Mouse (Mus musculus): ENCODE results near the gene Nxpe4. TPM values are rescaled to one million over a fixed set of nuclear protein-coding genes. Genes with fewer than 3 reads are reported as not detected.

Nxpe4 gene
- polyA plus RNA-seq, 1 experiment from 2014 or later, result 4.7 TPM

DNA sequence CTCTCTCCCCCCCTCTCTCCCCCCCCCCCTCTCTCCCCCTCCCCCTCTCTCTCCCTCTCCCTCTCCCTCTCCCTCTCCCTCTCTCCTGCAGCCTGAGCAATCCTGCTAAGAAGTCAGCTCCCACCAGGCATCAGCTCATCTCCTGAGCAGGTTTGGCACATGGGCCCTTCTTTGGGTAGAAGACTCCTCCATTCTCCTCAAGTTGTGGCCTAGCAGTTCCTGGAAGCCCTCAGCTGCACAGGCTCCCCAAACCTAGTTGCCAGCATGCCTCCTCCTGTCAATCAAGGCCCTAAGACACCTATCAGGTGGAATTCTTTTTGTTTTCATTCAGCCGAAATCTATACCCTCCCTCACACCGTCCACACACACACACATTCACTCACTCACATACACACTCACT, 259.7 kb downstream of the Nxpe4 start:
- ATAC-seq (replicated peaks; ENCODE audit: extremely low read depth, insufficient read depth, low FRiP score), result no peak
- no peak overlapping the region for H3K27ac ChIP-seq (ENCODE audit: low read length)
- no peaks in the 10 kb centered on the region for H3K4me1 ChIP-seq (ENCODE audit: control insufficient read depth, insufficient read depth, low read length)
- H3K27me3 ChIP-seq (ENCODE audit: control insufficient read depth, insufficient read depth, low read length), result no peaks in the 10 kb centered on the region
- H3K9ac ChIP-seq (ENCODE audit: low read length), result no peak overlapping the region
- no peaks in the 10 kb centered on the region for H3K9me3 ChIP-seq (replicated peaks; ENCODE audit: control insufficient read depth, low read length)
- no peak overlapping the region for H3K4me2 ChIP-seq (ENCODE audit: low read depth, low read length)
- 73% methylated on average over 2 of the region's 2 CpGs for WGBS
- H3K4me3 ChIP-seq (ENCODE audit: low read length), result no peak overlapping the region
- H3K36me3 ChIP-seq (ENCODE audit: control insufficient read depth, insufficient read depth), result no peaks in the 10 kb centered on the region

- H3K36me3 ChIP-seq (ENCODE audit: control insufficient read depth, insufficient read depth), result no peaks in the 10 kb centered on the region
- 75% methylated on average over 8 of the region's 8 CpGs for WGBS
- H3K9ac ChIP-seq (ENCODE audit: low read length), result no peak overlapping the region
- H3K4me3 ChIP-seq (ENCODE audit: low read length), result no peak overlapping the region
- no peaks in the 10 kb centered on the region for H3K4me1 ChIP-seq (ENCODE audit: control insufficient read depth, insufficient read depth, low read length)
- no peak for ATAC-seq (replicated peaks; ENCODE audit: extremely low read depth, insufficient read depth, low FRiP score)
- H3K27me3 ChIP-seq (ENCODE audit: control insufficient read depth, insufficient read depth, low read length), result no peaks in the 10 kb centered on the region
- no peak overlapping the region for H3K4me2 ChIP-seq (ENCODE audit: low read depth, low read length)
- H3K9me3 ChIP-seq (replicated peaks; ENCODE audit: control insufficient read depth, low read length), result no peaks in the 10 kb centered on the region
- no peak overlapping the region for H3K27ac ChIP-seq (ENCODE audit: low read length)
Observed at GRCm38 (mm10) chr9:48422382-48422781, 260.6 kb downstream of the Nxpe4 start.

DNA sequence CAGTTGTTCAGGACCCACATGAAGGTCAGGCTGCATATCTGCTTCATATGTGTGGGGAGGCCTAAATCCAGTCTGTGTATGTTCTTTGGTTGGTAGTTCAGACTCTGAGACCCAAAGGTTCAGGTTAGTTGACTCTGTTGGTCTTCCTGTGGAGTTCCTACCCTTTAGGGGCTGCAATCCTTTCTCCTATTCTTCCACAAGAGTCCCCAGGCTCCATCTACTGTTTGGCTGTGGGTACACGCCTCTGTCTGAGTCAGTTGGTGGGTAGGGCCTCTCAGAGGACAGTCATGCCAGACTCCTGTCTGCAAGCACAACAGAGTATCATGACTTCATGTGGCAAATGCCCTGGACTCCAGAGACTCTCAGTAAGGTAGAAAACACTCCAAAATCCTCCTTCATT, 261.4 kb downstream of the Nxpe4 start:
- Histone ChIP-seq H3K27ac (ENCODE audit: low read length) (no peak overlapping the region), H3K9ac (ENCODE audit: low read length) (no peak overlapping the region), H3K9me3 (replicated peaks; ENCODE audit: control insufficient read depth, low read length) (no peaks in the 10 kb centered on the region), H3K4me2 (ENCODE audit: low read depth, low read length) (no peak overlapping the region), H3K4me3 (ENCODE audit: low read length) (no peak overlapping the region), H3K36me3 (ENCODE audit: control insufficient read depth, insufficient read depth) (no peaks in the 10 kb centered on the region), H3K4me1 (ENCODE audit: control insufficient read depth, insufficient read depth, low read length) (no peaks in the 10 kb centered on the region), H3K27me3 (ENCODE audit: control insufficient read depth, insufficient read depth, low read length) (no peaks in the 10 kb centered on the region)
- ATAC-seq (replicated peaks; ENCODE audit: extremely low read depth, insufficient read depth, low FRiP score), result no peak
- 33% methylated on average over 1 of the region's 1 CpGs for WGBS

- Histone ChIP-seq H3K4me2 (ENCODE audit: low read depth, low read length) (no peak overlapping the region), H3K4me1 (ENCODE audit: control insufficient read depth, insufficient read depth, low read length) (no peaks in the 10 kb centered on the region), H3K27me3 (ENCODE audit: control insufficient read depth, insufficient read depth, low read length) (no peaks in the 10 kb centered on the region), H3K4me3 (ENCODE audit: low read length) (no peak overlapping the region), H3K36me3 (ENCODE audit: control insufficient read depth, insufficient read depth) (no peaks in the 10 kb centered on the region), H3K9me3 (replicated peaks; ENCODE audit: control insufficient read depth, low read length) (no peaks in the 10 kb centered on the region), H3K9ac (ENCODE audit: low read length) (no peak overlapping the region), H3K27ac (ENCODE audit: low read length) (no peak overlapping the region)
- WGBS, result 82% methylated on average over 7 of the region's 7 CpGs
- ATAC-seq (replicated peaks; ENCODE audit: extremely low read depth, insufficient read depth, low FRiP score), result no peak
Observed at GRCm38 (mm10) chr9:48427176-48427575, 265.4 kb downstream of the Nxpe4 start.

DNA sequence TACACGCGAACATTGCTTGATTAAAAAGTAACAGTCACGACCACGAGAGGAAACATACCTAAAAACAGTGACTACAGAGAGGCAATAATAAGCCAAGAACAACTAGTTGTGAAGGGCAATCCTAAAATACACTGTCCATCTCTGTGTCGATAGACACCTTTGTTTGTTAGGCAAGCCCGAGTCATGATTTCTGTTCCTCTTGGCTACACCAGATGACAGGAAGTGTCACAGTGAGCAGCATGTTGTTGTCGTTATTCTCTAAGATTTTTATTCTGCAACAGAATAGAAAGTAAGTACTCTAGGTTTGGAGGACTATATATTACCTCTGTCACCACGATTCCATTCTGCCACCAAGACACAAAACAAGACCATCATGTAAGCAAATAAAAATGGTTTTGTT, 270.6 kb downstream of the Nxpe4 start:
- ATAC-seq (replicated peaks; ENCODE audit: extremely low read depth, insufficient read depth, low FRiP score), result no peak
- WGBS, result 73% methylated on average over 8 of the region's 8 CpGs
- H3K36me3 ChIP-seq (ENCODE audit: control insufficient read depth, insufficient read depth), result no peaks in the 10 kb centered on the region

DNA sequence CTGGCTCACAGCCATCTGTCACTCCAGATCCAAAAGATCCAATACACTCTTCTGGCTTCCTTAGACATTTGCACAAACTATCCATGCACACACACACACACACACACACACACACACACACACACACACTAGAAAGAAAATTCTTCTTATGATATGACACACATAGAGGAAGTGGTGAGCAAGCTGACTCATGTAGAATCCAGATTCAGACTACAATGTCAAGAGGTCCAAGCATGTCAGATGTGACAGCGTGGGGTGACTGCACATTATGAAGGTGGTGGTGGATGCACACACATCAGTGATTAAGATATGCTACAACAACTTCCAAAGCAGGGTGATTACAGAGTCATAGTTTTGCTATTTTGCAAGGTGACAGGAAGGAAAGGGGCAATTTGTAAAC, 282.1 kb downstream of the Nxpe4 start:
- Histone ChIP-seq H3K4me3 (ENCODE audit: low read length) (no peak overlapping the region), H3K4me1 (ENCODE audit: control insufficient read depth, insufficient read depth, low read length) (no peaks in the 10 kb centered on the region), H3K4me2 (ENCODE audit: low read depth, low read length) (no peak overlapping the region), H3K9ac (ENCODE audit: low read length) (no peak overlapping the region), H3K27ac (ENCODE audit: low read length) (no peak overlapping the region), H3K27me3 (ENCODE audit: control insufficient read depth, insufficient read depth, low read length) (no peaks in the 10 kb centered on the region), H3K36me3 (ENCODE audit: control insufficient read depth, insufficient read depth) (no peaks in the 10 kb centered on the region), H3K9me3 (replicated peaks; ENCODE audit: control insufficient read depth, low read length) (no peaks in the 10 kb centered on the region)
- ATAC-seq (replicated peaks; ENCODE audit: extremely low read depth, insufficient read depth, low FRiP score), result no peak
- 77% methylated on average over 1 of the region's 1 CpGs for WGBS

More for the DNA sequence above, 270.6 kb downstream of the Nxpe4 start:
- Histone ChIP-seq H3K9me3 (replicated peaks; ENCODE audit: control insufficient read depth, low read length) (no peaks in the 10 kb centered on the region), H3K9ac (ENCODE audit: low read length) (no peak overlapping the region), H3K4me2 (ENCODE audit: low read depth, low read length) (no peak overlapping the region), H3K27me3 (ENCODE audit: control insufficient read depth, insufficient read depth, low read length) (no peaks in the 10 kb centered on the region), H3K4me1 (ENCODE audit: control insufficient read depth, insufficient read depth, low read length) (no peaks in the 10 kb centered on the region), H3K4me3 (ENCODE audit: low read length) (no peak overlapping the region), H3K27ac (ENCODE audit: low read length) (no peak overlapping the region)

DNA sequence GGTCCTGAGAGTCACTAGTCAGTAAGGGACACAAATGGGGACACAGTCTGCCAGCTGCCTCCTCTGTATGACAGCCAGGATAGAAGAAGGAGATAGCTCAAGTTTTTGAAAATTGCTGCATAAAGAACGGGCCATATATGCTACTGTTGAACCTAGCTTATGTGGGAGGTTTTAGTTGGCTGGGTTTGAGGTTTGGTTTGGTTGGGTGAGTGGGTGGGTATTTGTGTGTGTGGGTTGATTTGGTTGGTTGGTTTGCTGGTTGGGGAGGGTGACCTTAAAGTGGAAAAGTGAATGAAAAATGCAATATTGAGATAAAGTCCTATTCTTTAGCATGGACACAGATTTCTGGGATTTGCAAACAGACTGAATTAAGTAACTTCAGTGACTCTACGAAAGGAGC, 283.0 kb downstream of the Nxpe4 start:
- Histone ChIP-seq H3K4me1 (ENCODE audit: control insufficient read depth, insufficient read depth, low read length) (no peaks in the 10 kb centered on the region), H3K9ac (ENCODE audit: low read length) (no peak overlapping the region), H3K36me3 (ENCODE audit: control insufficient read depth, insufficient read depth) (no peaks in the 10 kb centered on the region), H3K4me3 (ENCODE audit: low read length) (no peak overlapping the region), H3K9me3 (replicated peaks; ENCODE audit: control insufficient read depth, low read length) (no peaks in the 10 kb centered on the region), H3K4me2 (ENCODE audit: low read depth, low read length) (no peak overlapping the region), H3K27ac (ENCODE audit: low read length) (no peak overlapping the region), H3K27me3 (ENCODE audit: control insufficient read depth, insufficient read depth, low read length) (no peaks in the 10 kb centered on the region; the same call in 1 of the 2 replicates)
- ATAC-seq (replicated peaks; ENCODE audit: extremely low read depth, insufficient read depth, low FRiP score), result no peak
- 76% methylated on average over 2 of the region's 2 CpGs for WGBS

- H3K27me3 ChIP-seq (ENCODE audit: control insufficient read depth, insufficient read depth, low read length), result no peaks in the 10 kb centered on the region; the same call in 1 of the 2 replicates
- ATAC-seq (replicated peaks; ENCODE audit: extremely low read depth, insufficient read depth, low FRiP score), result no peak
- no peak overlapping the region for H3K9ac ChIP-seq (ENCODE audit: low read length)
- no peak overlapping the region for H3K4me2 ChIP-seq (ENCODE audit: low read depth, low read length)
- 30% methylated on average over 5 of the region's 5 CpGs for WGBS
- no peaks in the 10 kb centered on the region for H3K4me1 ChIP-seq (ENCODE audit: control insufficient read depth, insufficient read depth, low read length)
- no peak overlapping the region for H3K4me3 ChIP-seq (ENCODE audit: low read length)
- H3K36me3 ChIP-seq (ENCODE audit: control insufficient read depth, insufficient read depth), result no peaks in the 10 kb centered on the region
- H3K27ac ChIP-seq (ENCODE audit: low read length), result no peak overlapping the region
- no peaks in the 10 kb centered on the region for H3K9me3 ChIP-seq (replicated peaks; ENCODE audit: control insufficient read depth, low read length)
Observed at GRCm38 (mm10) chr9:48447783-48448209, 286.0 kb downstream of the Nxpe4 start.
